Mouse (Mus musculus) c-Kit-positive CD71-positive TER-119-negative erythroid progenitor cells, embryonic 14.5 days (primary cell): ENCODE data around the gene Abraxas1.

Source experiments
- DNase-seq: peaks from one replicate; pipeline ENCODE4 v3.0.0-alpha.2; 2013; ENCODE audit warnings: low read depth

The Abraxas1 gene

DNA sequence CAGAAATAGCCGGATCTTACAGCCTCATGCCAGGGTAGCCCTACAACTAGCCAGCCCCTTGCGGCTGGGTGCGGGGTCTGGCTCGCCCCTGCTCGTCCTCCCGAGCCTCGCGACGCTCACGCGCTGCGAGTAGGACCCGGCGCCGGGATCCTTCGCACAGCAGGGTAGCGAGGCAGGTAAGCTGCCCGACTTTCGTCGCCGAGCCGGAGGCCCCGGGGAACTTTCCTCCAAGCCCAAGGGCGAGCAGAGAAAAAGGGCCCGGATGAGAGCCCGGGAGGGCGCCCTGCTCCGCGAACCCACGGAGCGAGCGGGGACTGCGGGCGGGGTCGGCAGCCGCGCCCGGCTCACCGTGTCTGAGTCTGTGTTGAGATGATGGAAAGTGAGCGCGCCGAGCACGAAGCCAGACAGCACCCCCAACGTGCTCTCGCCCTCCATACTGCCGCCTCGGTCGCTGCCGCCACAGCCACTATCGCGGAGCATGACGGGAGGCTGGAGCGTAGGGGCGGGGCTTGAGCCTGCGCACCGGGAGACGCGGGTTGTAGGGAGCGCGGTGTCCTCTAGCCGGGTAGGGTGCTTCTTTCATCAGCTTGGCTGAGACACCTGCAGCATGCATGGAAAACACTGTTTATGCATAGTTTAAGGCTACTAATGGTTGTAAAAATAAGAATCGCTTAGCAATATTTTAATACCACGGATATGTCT lies at the start of gene Abraxas1:
Abraxas1 (minus strand) TSS at position 483 of the 702 bp plus-strand sequence.
- peak; percentile 81 for DNase-seq

DNA sequence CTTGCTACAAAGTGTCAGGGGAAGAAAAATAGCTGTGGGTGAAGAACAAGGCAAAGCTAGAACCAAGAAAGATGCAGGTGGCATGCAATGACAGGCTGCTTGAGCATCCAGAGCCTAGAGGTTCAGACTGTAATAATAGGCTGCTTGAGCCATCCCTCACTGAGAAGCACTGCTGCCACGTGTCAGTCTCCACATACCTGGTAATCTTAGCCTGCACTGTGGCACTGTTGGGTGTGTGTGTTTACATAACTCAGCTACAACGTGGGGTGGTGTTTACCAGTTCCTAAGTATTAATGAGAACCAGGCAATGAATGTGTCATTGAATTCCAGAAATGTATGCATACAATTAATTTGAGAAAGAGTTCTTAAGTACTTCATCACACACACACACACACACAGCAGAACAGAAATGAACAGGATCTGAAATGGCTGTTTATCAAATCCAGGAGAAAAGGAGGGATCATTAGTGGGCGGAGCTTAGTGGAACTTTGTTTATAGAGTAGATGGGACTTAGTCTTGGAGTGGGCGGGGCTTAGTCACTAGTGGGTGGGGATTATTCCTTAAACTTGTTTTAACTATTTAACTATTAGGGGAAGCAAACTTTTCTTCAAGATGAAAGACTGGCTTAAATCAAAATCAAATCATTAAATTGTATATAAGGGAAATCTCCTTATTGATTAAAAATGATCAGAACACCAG lies 48.6 kb upstream of the Abraxas1 start:
- no peak for DNase-seq

DNA sequence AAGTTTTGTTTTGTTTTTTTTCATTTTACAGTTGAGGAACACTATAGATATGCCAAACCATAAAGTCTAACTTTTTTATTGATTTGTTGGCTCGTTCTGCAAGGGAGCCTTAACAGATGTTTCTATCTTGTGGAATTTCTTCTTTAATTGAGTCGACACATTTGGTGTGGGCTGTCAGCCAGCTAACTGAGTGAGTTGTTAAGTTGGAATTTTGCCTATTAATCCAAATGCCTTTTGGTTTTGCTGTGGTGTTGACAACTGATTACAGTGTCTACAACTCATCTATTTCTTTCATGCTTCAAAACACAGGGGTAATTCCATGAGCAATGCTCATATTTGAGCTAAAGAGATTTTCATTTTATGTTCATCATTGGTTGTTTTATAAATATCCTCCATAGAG lies 45.4 kb upstream of the Abraxas1 start:
- no peak for DNase-seq

DNA sequence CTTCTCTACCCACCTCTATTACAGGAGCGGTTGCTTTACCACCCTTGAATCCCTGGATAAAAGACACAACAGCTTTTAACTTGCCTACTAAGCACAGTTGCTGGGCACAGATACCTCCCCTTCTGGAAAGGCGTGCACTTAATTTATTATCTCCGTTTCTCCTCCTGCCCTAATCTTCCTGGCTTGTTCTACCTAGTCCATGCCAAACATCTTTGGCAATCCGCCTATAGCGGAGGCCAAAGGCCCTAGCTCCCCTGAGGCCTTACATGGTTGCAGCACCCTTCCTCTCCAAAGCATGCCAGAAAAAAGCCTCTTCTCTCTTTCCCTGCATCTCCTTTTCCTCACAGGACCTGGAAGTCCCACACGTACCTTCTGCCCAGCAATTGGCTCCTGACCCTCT lies 43.7 kb upstream of the Abraxas1 start:
- DNase-seq, result no peak

DNA sequence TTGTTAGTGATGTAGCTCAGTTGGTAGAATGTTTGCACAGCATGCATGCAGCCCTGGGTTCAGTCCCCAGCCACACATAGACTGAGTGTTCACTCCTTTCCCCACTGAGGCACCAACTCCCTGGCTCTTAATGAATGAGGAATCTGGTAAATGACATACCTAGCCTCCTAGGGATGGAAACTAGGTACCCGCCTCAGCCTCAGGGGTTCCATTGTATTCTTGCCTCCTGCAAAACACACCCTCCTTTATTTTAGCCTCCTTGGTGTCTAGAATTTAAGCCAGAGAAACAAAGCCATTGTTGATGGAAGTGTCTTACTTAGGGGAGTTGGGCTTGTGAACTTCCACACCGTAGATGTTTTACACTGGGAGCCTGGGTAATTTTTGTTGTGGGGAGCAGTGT lies 42.3 kb upstream of the Abraxas1 start:
- no peak for DNase-seq

DNA sequence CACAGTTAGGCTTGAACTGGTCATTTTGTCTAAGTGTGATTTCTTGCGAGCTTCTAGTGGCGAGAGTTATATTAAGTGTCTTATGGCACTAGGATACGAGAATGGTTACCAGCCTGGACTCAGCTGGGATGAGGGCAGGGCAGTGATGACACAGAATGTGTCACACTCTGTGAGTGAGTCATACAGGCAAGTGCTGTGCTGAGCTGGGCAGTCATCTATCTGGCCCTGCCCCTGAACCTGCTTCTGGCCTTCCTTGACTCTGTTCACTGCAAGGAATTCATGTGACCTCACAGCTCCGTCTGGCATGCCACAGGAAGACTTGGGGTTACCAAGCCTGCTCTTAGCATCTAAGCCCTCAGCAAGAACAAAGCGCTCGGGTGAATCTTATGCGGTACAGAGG lies 41.0 kb upstream of the Abraxas1 start:
- no peak for DNase-seq

DNA sequence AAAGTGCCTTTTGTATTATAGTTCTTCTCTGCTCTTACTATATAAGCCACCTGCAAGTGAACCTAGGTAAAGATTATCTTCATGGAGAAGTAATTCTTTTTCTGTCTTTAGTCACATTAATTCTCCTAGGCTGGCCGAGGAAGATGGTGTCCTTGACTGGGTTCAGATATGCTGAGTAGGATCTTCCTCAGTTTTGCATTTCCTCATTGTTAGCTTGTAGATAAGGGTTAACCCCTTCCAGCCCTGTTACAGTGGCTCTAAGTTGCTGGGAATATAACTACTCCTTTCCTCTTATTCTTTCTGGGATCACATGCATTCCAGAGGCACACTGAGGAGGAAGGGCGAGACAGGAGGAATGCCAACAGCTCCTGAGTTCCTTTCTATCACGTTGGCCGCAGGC lies 40.4 kb upstream of the Abraxas1 start:
- no peak for DNase-seq

DNA sequence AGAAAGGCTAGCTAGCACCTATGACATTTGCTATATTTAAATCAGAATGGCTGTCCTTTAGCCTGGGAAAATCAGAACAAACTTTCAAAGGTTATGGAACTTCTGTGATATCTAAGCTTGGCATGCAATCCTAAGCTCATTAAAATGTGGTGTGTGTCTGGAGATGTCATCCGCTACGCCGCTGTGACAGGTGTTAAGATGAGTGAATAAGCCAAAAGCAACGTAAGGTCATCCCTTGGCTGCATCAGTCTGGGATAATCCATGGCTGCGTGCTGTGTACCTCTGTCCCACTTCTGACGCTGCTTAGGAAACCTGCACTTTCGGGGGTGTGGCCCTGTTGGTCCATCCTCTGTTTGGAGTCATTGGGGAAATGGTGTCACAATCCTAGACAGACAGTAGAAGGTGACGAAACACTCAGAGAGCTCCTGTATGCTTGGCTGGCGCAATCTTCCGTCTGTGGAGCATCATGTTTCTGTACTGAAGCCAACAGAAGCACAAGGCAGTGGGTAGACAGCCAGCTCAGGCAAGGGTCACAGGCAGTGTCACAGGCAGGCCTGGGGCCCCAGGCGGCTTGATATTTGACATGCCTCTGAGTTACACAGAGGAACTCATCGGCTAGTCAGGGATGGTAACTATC lies 39.8 kb upstream of the Abraxas1 start:
- DNase-seq, result no peak

DNA sequence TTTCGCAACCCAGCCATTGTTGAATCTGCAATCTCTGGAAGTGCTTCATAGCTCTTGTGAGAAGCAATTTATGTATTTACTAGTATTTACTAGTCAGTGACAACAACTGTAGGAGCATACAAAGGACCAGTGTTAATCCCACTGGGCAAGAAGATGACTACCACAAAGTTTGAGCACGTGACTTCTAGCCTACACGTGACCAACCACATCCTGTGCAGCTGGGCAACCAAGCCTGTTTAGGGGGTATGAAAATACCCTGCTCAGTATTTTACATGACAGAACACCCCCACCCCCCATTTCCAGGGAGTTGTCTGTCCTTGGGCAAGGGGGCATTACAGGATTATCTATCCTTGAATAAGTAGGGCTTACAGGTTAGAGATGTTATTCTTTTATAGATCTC lies 35.8 kb upstream of the Abraxas1 start:
- DNase-seq, result no peak

DNA sequence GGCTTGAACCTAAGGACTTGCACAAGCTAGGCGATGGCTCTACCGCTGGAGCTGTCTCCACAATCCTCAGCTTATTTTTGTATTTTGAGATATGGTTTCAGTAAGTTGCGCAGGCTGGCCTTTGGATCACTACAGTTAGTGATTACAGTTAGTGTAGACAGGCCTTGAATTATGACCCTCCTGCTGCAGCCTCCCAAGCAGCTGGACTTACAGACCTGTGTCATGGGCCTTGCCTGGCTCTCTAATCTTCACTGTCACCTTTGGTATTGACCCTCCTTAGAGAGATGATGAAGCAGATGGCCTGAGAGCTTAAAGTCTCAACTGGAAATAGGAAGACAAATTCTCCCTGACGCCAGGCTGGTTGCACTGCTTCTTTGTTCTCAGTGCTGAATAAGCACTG lies 33.2 kb upstream of the Abraxas1 start:
- DNase-seq, result no peak

DNA sequence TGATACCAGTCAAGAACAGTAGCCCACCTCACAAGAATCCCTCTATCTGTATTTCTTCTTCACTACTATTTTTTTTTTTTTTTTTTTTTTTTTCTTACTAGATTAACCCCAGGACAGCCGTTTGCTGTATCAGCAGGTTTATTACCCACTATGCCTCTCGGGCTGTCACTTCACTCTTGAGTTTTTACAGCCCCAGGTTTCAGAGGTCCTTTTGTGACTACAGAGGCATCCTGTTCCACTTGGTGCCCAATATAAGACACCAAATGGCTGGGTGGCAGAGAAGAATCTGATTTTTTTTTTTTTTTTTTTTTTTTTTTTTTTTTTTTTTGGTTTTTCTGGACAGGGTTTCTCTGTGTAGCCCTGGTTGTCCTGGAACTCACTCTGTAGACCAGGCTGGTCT lies 26.4 kb upstream of the Abraxas1 start:
- DNase-seq, result no peak

DNA sequence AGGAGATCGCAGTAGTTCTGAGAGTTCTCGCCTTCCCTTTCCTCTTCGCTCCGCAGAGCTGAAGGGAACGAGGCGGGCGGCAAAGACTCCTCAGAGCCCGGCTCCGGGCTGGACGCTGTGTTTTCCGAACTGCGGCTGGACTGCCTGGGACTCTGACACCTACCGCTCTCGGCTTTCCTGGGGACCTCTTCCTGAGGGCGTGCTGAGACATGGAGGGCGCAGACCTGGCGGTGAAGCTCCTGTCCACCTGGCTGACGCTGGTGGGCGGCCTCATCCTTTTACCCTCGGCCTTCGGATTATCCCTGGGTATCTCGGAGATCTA lies 25.8 kb upstream of the Abraxas1 start:
- no peak for DNase-seq

DNA sequence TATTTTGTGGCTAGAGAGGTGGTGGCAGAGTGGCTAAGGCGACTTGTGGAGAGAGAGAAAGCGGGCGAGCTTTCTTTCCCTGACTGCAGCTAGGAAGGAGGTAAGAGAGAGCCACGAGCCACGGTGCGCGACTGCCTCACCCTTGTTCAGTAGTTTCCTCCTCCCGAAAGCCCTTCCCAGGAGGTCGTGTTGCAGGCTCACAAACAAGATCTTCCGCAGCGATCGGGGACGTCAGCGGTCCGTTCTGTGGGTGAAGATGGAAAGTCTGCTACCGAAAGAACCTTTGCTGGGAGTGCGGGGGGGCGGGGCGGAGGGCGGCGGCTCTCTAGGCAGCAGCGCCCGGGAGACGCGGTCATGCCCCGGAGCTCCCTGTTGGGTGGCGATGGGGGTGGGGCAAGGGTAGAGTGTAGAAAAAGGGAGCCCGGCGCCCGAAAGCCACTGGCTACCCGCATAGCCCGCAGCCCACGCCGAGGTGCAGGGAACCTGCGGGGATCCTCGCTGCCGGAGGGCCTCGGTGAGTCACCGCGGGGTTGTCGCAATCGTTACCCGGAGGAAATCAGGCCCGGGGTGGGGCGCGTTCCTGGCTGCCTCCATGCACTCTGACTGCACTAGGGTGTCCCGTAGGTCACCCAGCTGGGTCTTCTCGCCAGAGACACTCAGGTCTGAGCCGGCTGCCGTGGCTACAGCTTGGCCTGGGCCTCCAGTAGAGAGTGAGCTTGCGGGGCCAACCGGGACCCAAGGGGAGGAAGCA lies 25.3 kb upstream of the Abraxas1 start:
- no peak for DNase-seq

DNA sequence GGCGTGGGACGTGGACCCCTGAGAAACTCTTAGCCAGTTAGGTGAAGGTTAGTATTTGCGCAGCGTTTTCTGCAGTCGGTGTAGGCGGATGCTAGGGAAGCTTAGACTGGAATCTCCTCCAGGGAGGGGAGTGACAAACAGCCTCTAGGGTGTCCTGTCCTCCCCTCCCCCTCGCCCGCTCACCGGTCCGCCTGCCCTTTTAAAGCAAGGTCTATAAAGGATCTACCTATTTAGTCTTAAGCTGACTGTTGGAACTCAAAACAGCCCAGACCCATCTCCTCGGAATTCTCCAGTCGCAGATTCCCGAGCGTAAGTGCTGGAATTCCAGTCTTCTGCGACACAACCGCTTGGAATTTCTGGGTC lies 24.7 kb upstream of the Abraxas1 start, which contains the start of gene Gpat3:
Gpat3 (plus strand) TSS at position 229 of the 363 bp plus-strand sequence.
- DNase-seq, result no peak

DNA sequence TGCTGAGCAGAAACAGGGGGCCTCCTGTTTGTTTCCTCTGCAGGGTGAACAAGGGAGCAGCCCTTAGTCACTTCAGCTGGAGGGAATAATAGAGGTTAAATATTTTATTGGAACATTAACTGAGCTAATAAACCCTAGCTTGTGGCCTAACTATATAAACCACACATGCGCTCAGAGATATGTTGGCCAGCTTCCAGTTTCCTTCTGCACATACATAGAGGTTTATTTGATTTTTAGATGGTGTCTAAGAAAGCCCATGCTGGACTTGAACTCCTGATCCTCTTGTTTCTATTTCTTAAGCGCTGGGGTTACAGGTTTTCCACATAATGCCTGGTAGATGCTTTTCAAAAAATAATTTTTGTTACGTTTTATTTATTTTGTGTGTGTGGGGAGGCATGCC lies 23.7 kb upstream of the Abraxas1 start:
- no peak for DNase-seq

DNA sequence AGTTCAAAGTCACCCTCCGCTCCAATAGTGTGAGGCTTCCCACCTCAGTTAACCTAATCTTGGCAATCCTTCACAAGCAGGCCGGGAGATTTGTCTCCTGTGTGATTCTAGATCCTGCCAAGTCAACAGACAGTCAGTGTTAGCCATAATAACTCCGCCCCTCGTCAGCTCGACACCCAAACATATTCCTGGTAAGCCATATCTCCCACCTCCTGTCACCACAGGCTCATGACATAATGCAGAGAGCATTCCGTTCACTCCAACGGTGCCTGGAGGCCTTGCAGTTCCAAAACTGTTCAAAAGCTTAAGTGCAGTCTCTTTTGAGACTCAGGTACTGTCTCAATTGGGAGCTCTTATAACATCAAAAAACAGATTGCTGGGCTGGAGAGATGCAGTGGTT lies 17.1 kb upstream of the Abraxas1 start:
- DNase-seq, result no peak

DNA sequence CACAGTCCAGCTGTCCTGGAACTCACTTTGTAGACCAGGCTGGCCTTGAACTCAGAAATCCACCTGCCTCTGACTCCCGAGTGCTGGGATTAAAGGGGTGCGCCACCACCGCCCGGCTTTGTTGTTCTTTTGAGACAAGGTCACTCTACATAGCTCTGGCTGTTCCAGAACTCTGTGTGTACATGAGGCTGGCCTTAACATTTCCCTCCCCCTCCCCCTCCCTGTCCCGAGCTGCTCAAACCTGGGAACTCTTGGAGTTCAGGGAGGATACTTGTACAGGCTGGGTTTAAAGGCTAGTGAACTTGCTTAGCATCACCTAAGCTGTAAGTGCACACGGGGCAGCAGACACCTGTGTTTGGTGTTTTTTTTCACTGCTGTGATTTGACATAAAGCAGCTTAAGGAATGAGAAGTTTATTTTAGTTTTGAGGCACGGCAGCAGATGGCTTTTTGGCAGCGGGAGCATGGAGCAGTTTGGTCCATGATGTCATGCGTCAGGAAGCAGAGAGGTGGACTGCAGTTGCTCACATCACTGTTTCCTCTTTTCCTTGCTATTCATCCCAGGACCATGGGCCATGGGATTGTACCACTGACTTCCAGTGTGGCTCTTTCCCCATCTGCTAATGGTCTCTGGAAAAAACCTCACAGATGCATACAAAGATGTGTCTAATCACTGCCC lies 15.2 kb upstream of the Abraxas1 start:
- DNase-seq, result no peak

DNA sequence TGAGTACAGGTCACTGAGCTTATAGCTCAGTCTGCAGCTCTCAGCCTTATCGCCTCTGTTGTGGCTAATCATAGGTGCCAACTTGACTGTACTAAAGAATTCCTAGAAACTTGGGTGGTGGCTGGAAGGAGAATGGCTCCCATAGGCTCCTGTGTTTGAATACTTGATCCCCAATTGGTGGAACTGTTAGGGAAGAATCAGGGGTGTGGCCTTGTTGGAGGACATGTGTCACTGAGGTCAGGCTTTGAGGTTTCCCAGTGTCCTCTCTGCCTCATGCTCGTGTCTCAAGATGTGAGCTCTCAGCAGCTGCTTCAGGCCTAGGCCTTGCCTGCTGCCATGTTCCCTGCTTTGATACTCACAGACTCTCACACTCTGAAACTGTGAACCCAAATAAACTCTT lies 13.1 kb upstream of the Abraxas1 start:
- no peak for DNase-seq

DNA sequence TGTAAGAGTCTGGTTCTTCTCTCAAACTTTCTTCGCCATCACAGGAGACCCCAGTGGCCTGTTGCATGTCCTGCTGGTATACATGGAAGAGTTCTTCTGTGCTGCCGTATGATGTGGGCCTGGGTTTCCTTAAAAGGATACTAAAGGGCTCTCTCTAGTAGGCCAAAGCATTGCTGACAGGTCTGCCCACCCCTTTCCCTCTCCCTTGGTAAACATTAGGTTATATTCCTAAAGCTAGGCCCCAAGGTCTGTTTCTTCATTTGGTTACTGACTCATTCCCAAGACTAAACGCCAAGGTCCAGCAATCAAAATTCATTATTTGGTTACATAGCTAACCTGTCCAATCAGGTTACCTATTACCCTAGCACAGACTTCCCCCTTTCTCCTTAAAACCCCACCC lies 11.9 kb upstream of the Abraxas1 start:
- no peak for DNase-seq

DNA sequence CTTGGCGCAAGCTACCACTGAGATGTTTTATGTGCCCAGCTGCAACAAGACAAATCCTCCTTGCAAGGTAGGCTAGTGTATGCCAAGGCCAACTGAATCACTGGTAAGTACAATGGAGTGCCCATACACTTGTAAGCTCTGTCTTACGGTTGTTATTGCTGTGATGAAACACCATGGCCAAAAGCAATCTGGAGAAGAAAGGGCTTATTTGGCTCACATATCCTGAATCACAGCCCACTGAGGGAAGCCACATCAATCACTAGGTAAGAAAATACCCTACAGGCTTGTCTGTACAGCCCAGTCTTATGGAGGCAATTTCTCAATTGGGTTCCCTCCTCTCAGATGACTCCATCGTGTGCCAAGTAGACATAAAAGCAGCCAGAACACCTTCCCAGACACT lies 7.9 kb upstream of the Abraxas1 start:
- DNase-seq, result no peak

DNA sequence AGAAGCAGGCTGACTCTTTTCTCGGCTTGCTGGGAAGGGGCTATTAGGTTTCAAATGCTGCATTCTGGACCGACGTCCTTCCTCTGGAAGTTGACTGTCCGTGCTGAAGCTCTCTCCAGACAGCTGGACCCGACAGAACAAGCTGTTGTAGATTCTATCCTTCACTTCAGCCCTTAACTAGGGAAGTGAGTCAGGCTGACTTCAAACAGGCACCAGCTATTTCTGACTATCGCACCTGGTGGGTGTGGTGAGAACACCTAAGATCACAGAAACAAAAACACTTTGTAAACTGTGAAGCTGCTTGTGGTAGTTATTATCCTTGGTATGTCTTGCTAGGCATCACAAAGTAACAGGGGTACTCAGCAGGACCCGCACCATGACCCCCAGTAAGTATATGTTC lies 5.8 kb upstream of the Abraxas1 start:
- no peak for DNase-seq

DNA sequence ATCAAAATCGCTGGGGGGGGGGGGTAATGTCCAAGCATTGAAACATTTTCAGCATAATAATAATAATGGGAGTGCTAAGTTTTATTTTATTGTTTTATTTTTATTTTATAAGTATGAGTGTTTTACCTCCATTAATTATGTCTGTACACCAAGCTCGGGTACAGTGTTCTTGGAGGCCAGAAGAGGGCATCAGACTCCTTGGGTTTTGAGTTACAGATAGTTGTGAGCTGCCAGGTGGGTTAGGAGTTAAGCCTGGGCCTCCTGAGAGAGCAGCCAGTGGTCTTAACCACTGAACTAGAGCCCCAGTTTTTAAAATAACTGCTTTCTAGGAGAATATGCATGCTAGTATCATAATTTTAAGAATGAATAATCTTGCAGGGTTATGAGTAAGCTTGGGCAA lies 5.2 kb upstream of the Abraxas1 start:
- DNase-seq, result no peak
